Mouse (Mus musculus): ENCODE measurements around the gene Plpp1. TPM values are rescaled to one million over a fixed set of nuclear protein-coding genes. Genes with fewer than 3 reads are reported as not detected.

Gene Plpp1
- polyA plus RNA-seq, 1 experiment from 2014 or later: 65.1 TPM

DNA sequence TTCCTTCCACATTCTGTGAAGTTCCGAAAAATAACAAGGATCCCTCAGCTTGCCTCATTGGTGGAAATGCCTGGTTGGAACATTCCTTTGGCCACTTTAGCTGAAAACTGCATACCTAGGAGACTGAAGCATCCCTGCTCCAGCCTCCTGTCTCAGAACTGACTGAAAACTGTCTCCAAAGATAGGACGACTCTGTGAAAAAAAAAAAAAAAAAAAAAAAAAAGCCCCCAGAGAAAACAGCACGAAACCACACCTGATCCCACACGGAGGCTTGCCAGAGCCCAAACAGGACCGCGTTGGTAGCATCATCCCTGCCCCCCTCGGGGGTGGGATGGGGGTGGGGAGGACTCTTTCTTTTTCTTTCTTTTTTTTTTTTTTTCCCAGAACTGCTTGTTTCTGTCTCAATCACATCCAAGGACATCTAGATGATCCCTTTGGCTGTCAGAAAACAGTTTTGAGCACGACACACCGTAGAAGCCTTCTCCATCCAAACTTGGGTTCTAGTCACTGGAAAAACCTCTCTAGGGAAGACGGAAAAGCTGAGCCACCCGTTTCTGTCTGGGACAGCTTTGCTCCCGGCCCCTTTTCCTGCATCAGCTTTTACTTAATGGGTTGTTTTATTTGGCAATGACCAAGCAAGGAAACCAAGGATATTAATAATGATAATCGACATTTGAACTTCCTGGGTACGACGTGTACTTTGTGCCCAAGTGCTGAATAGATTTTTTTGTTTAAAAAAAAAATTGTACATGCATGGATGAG, 29.0 kb upstream of the Plpp1 start:
- Histone ChIP-seq H3K4me2 (replicated peaks) (no peak overlapping the region), H3K9ac (no peak overlapping the region), H3K4me3 (replicated peaks; ENCODE audit: low read length) (no peak overlapping the region), H3K4me1 (replicated peaks; ENCODE audit: control insufficient read depth, insufficient read depth, low read length) (0 out of 2 replicates have a peak, but pooled peaks cover 9% of the 10 kb centered on the region), H3K27ac (no peak overlapping the region), H3K9me3 (ENCODE audit: control insufficient read depth, low read length) (peaks cover 16% of the 10 kb centered on the region), H3K27me3 (ENCODE audit: control insufficient read depth, insufficient read depth, low read length) (no peaks in the 10 kb centered on the region), H3K36me3 (replicated peaks; ENCODE audit: control insufficient read depth, insufficient read depth) (no peaks in the 10 kb centered on the region)
- ATAC-seq (ENCODE audit: low FRiP score): no peak
- DNase-seq (ENCODE audit: low spot score): no peak
- WGBS: 40% methylated on average over 15 of the region's 15 CpGs

DNA sequence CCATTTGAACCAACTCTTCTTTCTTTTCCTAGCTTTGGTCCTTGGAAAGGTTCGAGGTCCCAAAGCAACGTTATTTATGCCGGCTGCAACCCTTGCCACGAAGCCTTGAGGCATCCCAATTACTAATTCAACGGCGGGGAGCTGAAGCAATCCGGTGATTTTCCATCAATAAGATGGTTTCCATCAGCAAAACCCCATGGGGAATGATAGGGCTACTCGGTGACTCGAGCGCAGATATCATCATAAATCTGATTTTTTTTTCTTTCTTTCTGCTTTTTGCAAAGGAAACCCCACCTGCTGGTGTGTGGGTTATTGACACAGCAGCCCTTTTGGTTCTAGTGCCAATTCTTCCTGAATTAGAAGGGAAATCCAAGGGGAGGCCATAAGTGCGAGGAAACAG, 28.3 kb upstream of the Plpp1 start:
- Histone ChIP-seq H3K9ac (no peak overlapping the region), H3K27ac (no peak overlapping the region), H3K4me1 (replicated peaks; ENCODE audit: control insufficient read depth, insufficient read depth, low read length) (0 out of 2 replicates have a peak, but pooled peaks cover 9% of the 10 kb centered on the region), H3K4me3 (replicated peaks; ENCODE audit: low read length) (no peak overlapping the region), H3K4me2 (replicated peaks) (no peak overlapping the region), H3K27me3 (ENCODE audit: control insufficient read depth, insufficient read depth, low read length) (no peaks in the 10 kb centered on the region), H3K9me3 (ENCODE audit: control insufficient read depth, low read length) (peaks cover 10% of the 10 kb centered on the region), H3K36me3 (replicated peaks; ENCODE audit: control insufficient read depth, insufficient read depth) (no peaks in the 10 kb centered on the region)
- no peak for ATAC-seq (ENCODE audit: low FRiP score)
- DNase-seq (ENCODE audit: low spot score): no peak
- WGBS: 48% methylated on average over 11 of the region's 11 CpGs

DNA sequence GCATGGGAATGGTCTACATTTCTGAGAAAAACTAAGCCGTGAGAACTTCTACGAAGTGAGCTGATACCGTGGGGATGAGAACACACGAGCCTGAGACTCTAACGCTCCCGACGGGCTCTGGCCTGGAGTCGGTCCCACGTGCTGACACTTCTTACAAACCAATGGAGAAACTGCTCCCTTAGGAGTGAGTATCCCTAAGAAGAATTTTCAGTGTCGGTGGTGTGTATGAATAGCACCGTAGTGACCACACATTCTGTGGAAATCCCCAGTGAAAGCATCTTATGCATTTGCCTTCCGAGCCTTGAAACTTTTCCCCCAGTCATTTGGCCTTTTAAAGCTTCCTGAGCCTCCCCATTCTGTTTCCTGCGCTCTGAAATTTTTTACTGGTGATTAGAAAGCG, 27.7 kb upstream of the Plpp1 start:
- H3K36me3 ChIP-seq (replicated peaks; ENCODE audit: control insufficient read depth, insufficient read depth): no peaks in the 10 kb centered on the region
- no peak overlapping the region for H3K9ac ChIP-seq
- no peak overlapping the region for H3K27ac ChIP-seq
- H3K4me2 ChIP-seq (replicated peaks): no peak overlapping the region
- DNase-seq (ENCODE audit: low spot score) (no peak), ATAC-seq (ENCODE audit: low FRiP score) (no peak)
- H3K4me3 ChIP-seq (replicated peaks; ENCODE audit: low read length): no peak overlapping the region
- H3K27me3 ChIP-seq (ENCODE audit: control insufficient read depth, insufficient read depth, low read length): no peaks in the 10 kb centered on the region
- peaks cover 4% of the 10 kb centered on the region for H3K9me3 ChIP-seq (ENCODE audit: control insufficient read depth, low read length)
- H3K4me1 ChIP-seq (replicated peaks; ENCODE audit: control insufficient read depth, insufficient read depth, low read length): 0 out of 2 replicates have a peak, but pooled peaks cover 9% of the 10 kb centered on the region
- WGBS: 83% methylated on average over 14 of the region's 14 CpGs

DNA sequence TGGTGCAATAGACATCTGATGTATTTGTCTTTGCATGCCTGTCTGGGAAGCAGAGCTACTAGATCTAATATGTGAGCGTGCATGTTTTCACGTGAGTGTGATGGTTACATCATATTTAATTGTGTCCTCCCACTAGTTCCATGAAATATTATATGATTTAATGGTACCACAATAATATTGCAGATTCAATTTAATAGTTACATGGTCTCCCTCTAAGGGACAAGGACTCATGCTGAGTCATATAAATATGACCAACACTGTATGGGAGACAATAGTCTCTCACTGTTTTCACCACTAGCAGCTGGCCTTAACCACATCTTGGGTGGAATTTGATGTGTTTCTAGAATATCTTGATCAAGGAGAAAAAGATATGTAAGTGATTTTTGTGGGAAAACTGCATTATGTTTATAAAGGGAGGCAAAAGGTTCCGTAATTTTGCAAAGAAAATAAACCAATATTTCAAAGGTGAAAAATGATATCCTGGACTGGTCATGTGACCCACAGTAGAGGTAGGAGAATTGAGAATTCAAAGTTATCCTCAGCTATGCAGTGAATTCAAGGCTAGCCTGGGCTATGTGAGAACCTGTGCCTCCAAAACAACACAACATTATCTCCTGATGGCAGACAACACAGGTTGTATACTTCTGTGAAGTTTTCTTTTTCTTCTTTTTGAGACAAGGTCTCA, 26.5 kb upstream of the Plpp1 start:
- Histone ChIP-seq H3K9ac (no peak overlapping the region), H3K27ac (no peak overlapping the region), H3K36me3 (replicated peaks; ENCODE audit: control insufficient read depth, insufficient read depth) (no peaks in the 10 kb centered on the region), H3K4me2 (replicated peaks) (no peak overlapping the region), H3K4me3 (replicated peaks; ENCODE audit: low read length) (no peak overlapping the region), H3K27me3 (ENCODE audit: control insufficient read depth, insufficient read depth, low read length) (no peaks in the 10 kb centered on the region), H3K9me3 (ENCODE audit: control insufficient read depth, low read length) (no peaks in the 10 kb centered on the region), H3K4me1 (replicated peaks; ENCODE audit: control insufficient read depth, insufficient read depth, low read length) (0 out of 2 replicates have a peak, but pooled peaks cover 9% of the 10 kb centered on the region)
- ATAC-seq (ENCODE audit: low FRiP score) (no peak), DNase-seq (ENCODE audit: low spot score) (no peak)
- 94% methylated on average over 3 of the region's 3 CpGs for WGBS

DNA sequence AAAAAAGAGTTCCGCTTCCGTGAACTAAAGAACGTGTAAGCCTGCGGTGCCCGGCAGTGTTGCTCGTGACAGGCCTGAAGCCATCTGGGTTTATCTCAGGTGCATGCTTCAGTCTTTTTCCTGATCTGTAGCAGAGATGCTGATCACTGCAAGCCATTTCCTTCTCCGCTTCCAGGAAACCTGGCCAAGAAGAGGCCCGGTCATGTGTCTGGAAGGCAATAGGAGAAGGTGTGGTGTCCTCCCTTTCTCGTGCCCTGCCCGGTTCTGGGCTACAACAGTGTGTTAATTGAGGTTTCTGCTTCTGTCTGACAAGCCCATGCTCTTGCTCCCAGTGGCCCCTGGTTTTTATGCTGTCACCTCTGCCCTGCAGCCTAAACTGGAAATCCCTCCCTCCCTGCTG, 24.7 kb upstream of the Plpp1 start:
- Histone ChIP-seq H3K4me2 (replicated peaks) (no peak overlapping the region), H3K4me3 (replicated peaks; ENCODE audit: low read length) (no peak overlapping the region), H3K36me3 (replicated peaks; ENCODE audit: control insufficient read depth, insufficient read depth) (no peaks in the 10 kb centered on the region), H3K9ac (no peak overlapping the region), H3K4me1 (replicated peaks; ENCODE audit: control insufficient read depth, insufficient read depth, low read length) (0 out of 2 replicates have a peak, but pooled peaks cover 9% of the 10 kb centered on the region), H3K9me3 (ENCODE audit: control insufficient read depth, low read length) (no peaks in the 10 kb centered on the region), H3K27ac (no peak overlapping the region), H3K27me3 (ENCODE audit: control insufficient read depth, insufficient read depth, low read length) (no peaks in the 10 kb centered on the region)
- ATAC-seq (ENCODE audit: low FRiP score): no peak
- WGBS: 93% methylated on average over 10 of the region's 10 CpGs
- DNase-seq (ENCODE audit: low spot score): no peak

DNA sequence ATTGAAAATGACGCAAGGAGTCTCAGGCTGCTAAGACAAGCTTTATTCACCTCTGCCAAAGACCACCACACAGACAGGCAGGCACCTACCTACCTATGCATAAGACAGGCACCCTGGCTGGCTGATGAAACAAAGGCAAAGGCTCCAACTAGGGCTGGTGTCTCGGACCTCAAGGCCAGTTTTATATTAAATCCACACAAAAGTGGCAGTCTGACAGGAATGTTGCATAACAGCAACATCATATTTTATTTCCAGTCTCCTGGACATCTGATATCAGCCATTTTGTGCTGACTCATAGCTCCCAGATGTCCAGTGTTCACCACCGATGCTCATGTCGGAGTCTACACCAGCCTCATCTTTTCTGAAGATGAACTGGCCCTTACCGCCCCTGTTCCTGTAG, 22.2 kb upstream of the Plpp1 start:
- Histone ChIP-seq H3K27me3 (ENCODE audit: control insufficient read depth, insufficient read depth, low read length) (no peaks in the 10 kb centered on the region), H3K9me3 (ENCODE audit: control insufficient read depth, low read length) (no peaks in the 10 kb centered on the region), H3K4me2 (replicated peaks) (no peak overlapping the region), H3K4me1 (replicated peaks; ENCODE audit: control insufficient read depth, insufficient read depth, low read length) (no peaks in the 10 kb centered on the region), H3K36me3 (replicated peaks; ENCODE audit: control insufficient read depth, insufficient read depth) (no peaks in the 10 kb centered on the region), H3K27ac (no peak overlapping the region), H3K9ac (no peak overlapping the region), H3K4me3 (replicated peaks; ENCODE audit: low read length) (no peak overlapping the region)
- WGBS: 95% methylated on average over 5 of the region's 5 CpGs
- ATAC-seq (ENCODE audit: low FRiP score) (no peak), DNase-seq (ENCODE audit: low spot score) (no peak)

DNA sequence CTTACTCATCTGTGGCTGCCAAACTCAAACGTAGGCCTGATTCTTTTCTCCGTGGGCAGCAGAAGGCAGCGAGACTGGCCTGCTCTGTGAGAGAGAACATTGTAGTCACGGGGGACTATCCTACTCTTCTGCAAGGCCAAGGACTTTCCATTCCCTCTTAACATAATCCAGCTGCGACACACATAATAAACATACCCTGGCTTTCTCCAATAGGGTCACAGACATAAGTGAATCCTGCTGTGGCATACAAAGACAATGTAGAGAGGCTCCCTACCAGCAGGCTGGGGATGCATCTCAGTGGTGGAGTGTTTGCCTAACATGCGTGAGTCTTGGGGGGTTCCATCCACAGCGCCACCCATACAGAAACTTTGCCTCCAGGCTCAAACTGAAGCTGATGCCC, 15.3 kb upstream of the Plpp1 start:
- H3K9me3 ChIP-seq (ENCODE audit: control insufficient read depth, low read length): no peaks in the 10 kb centered on the region
- 70% methylated on average over 7 of the region's 7 CpGs for WGBS

DNA sequence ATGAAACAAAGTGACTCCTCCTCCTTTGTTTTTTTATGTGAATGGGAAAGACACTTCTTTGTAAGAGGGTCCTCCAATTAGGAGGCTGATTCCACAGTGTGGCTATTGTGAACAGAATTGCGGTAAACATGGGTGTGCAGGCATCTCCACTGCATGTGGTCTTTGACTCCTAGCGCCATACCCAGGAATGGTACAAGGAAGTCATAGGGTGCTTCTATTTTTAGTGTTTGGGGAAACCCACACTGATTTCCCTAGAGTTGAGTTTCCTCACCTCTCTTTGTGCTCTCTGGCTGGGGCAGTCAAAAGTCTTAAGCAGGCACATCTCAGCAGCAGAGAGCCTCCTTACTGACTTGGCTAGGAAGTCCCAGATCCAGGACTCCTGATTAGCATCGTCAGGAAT, 14.4 kb upstream of the Plpp1 start:
- Histone ChIP-seq H3K4me1 (replicated peaks; ENCODE audit: control insufficient read depth, insufficient read depth, low read length) (no peaks in the 10 kb centered on the region), H3K9me3 (ENCODE audit: control insufficient read depth, low read length) (no peaks in the 10 kb centered on the region), H3K4me3 (replicated peaks; ENCODE audit: low read length) (no peak overlapping the region), H3K9ac (no peak overlapping the region), H3K27ac (no peak overlapping the region), H3K27me3 (ENCODE audit: control insufficient read depth, insufficient read depth, low read length) (no peaks in the 10 kb centered on the region), H3K36me3 (replicated peaks; ENCODE audit: control insufficient read depth, insufficient read depth) (no peaks in the 10 kb centered on the region), H3K4me2 (replicated peaks) (no peak overlapping the region)
- WGBS: 42% methylated on average over 3 of the region's 3 CpGs
- no peak for DNase-seq (ENCODE audit: low spot score)
- ATAC-seq (ENCODE audit: low FRiP score): no peak

More for the DNA sequence above, 15.3 kb upstream of the Plpp1 start:
- no peaks in the 10 kb centered on the region for H3K36me3 ChIP-seq (replicated peaks; ENCODE audit: control insufficient read depth, insufficient read depth)
- no peak overlapping the region for H3K4me2 ChIP-seq (replicated peaks)
- no peak for ATAC-seq (ENCODE audit: low FRiP score)
- no peak overlapping the region for H3K9ac ChIP-seq
- DNase-seq (ENCODE audit: low spot score): no peak
- no peak overlapping the region for H3K4me3 ChIP-seq (replicated peaks; ENCODE audit: low read length)
- H3K27ac ChIP-seq: no peak overlapping the region
- no peaks in the 10 kb centered on the region for H3K4me1 ChIP-seq (replicated peaks; ENCODE audit: control insufficient read depth, insufficient read depth, low read length)
- H3K27me3 ChIP-seq (ENCODE audit: control insufficient read depth, insufficient read depth, low read length): no peaks in the 10 kb centered on the region

DNA sequence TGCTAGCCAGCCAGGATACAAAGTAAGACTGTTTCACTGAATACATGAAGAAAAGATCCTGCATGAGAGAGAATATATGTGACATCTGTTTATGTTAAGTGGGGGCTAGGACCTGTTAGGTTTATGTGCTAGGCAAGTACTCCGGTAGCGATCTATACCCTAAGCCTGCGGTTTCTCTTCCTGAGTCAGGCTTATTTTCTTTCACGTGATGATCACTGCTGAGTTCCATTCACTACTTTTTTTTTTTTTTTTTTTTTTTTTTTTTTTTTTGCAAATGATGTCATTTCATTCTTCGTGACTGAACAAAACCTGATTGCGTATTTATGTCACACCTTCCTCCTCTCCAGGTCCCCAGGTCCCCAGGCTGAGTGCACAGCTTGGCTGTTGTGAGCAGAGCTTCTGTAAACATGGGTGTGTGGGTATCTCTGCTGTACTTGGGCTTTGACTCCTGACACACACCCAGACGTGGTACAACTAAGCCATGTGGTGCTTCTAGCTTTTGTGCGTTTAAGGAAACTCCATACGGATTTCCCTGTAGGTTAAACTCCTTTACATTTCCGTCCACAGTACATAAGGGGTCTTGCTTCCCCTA, 13.6 kb upstream of the Plpp1 start:
- H3K9ac ChIP-seq: no peak overlapping the region
- no peak for DNase-seq (ENCODE audit: low spot score)
- no peaks in the 10 kb centered on the region for H3K27me3 ChIP-seq (ENCODE audit: control insufficient read depth, insufficient read depth, low read length)
- no peak overlapping the region for H3K27ac ChIP-seq
- no peaks in the 10 kb centered on the region for H3K36me3 ChIP-seq (replicated peaks; ENCODE audit: control insufficient read depth, insufficient read depth)
- 79% methylated on average over 10 of the region's 10 CpGs for WGBS
- no peak for ATAC-seq (ENCODE audit: low FRiP score)
- H3K9me3 ChIP-seq (ENCODE audit: control insufficient read depth, low read length): no peaks in the 10 kb centered on the region
- H3K4me1 ChIP-seq (replicated peaks; ENCODE audit: control insufficient read depth, insufficient read depth, low read length): no peaks in the 10 kb centered on the region
- no peak overlapping the region for H3K4me3 ChIP-seq (replicated peaks; ENCODE audit: low read length)
- H3K4me2 ChIP-seq (replicated peaks): no peak overlapping the region
